Mouse (Mus musculus): ENCODE measurements at regions not wholly inside any gene's neighbourhood (a gene's known extent, or its start where the extent isn't known, plus 50 kb on each side); places are given as distances from the start of the nearest gene placed in this dataset.

DNA sequence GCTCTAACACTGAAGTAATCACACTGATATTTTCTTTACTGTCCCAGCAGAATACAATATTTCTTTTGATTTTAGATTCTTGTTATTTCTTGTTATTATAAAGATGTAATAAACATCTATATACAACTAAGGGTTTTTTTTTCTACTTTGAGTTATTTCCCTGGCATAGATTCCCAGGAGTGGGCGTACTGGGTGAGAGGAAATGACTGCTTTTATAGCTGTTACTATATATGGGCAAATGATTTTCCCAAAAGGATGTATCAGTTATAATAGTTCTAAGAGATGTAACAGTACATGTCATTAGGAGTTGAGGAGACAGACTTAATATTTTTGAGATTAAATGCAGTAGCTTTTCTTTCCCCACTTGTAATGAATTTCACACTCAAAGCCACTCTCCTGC is 109.6 kb downstream of the E030025P04Rik start:
- WGBS = 97% methylated on average over 1 of the region's 1 CpGs
- Histone ChIP-seq H3K9ac (replicated peaks) (no peak overlapping the region), H3K27ac (replicated peaks) (no peak overlapping the region), H3K4me3 (no peak overlapping the region), H3K36me3 (no peaks in the 10 kb centered on the region), H3K9me3 (no peaks in the 10 kb centered on the region), H3K4me2 (replicated peaks) (no peak overlapping the region), H3K27me3 (peaks cover 3% of the 10 kb centered on the region; the same call in 1 of the 2 replicates), H3K4me1 (peaks cover 26% of the 10 kb centered on the region; the same call in 1 of the 2 replicates)
- no peak for ATAC-seq (ENCODE audit: low FRiP score, low read depth)

- Histone ChIP-seq H3K9ac (replicated peaks) (no peak overlapping the region), H3K27me3 (peaks cover 3% of the 10 kb centered on the region; the same call in 1 of the 2 replicates), H3K4me2 (replicated peaks) (no peak overlapping the region), H3K4me3 (no peak overlapping the region), H3K4me1 (peaks cover 25% of the 10 kb centered on the region; the same call in 1 of the 2 replicates), H3K9me3 (no peaks in the 10 kb centered on the region), H3K36me3 (no peaks in the 10 kb centered on the region), H3K27ac (replicated peaks) (no peak overlapping the region)
- ATAC-seq (ENCODE audit: low FRiP score, low read depth) = no peak
- 63% methylated on average over 4 of the region's 4 CpGs for WGBS
Observed at GRCm38 (mm10) chr11:109034072-109034471, 110.1 kb downstream of the E030025P04Rik start.

GRCm38 (mm10) chr11:109032729-109033128 is 111.4 kb downstream of the E030025P04Rik start:
- Histone ChIP-seq H3K9ac (replicated peaks) (no peak overlapping the region), H3K36me3 (no peaks in the 10 kb centered on the region), H3K4me2 (replicated peaks) (no peak overlapping the region), H3K4me3 (no peak overlapping the region), H3K27ac (replicated peaks) (peak overlapping the region; percentile 61), H3K9me3 (no peaks in the 10 kb centered on the region), H3K27me3 (peaks cover 3% of the 10 kb centered on the region; the same call in 1 of the 2 replicates), H3K4me1 (peaks cover 25% of the 10 kb centered on the region; the same call in 1 of the 2 replicates)
- ATAC-seq (ENCODE audit: low FRiP score, low read depth) = peak; percentile 58; the same call in 1 of the 2 replicates
- WGBS = 19% methylated on average over 6 of the region's 6 CpGs

DNA sequence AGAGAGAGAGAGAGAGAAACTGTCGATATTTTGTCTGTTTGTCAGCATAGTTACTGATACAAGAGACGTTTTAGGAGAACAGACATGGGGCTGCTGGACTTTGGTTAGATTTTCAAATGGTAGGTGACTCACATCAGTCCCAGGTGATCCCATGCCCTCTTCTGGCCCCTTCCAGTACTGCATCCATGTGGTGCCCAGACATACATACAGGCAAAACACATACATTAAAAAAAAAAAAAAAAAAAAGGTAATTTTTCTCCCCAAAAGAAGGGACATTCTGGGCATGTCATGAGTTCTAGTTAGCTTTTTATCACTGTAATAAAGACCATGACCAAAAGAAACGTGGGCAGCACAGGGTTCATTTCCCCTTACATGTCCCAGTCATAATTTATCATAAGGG is 110.3 kb downstream of the Axin2 start:
- 31% methylated on average over 3 of the region's 3 CpGs for WGBS
- no peaks in the 10 kb centered on the region for H3K36me3 ChIP-seq
- H3K27me3 ChIP-seq = peaks cover 3% of the 10 kb centered on the region; the same call in 1 of the 2 replicates
- H3K4me3 ChIP-seq = no peak overlapping the region
- H3K4me2 ChIP-seq (replicated peaks) = no peak overlapping the region
- no peak overlapping the region for H3K9ac ChIP-seq (replicated peaks)
- H3K27ac ChIP-seq (replicated peaks) = no peak overlapping the region
- H3K4me1 ChIP-seq = peaks cover 25% of the 10 kb centered on the region; the same call in 1 of the 2 replicates
- no peaks in the 10 kb centered on the region for H3K9me3 ChIP-seq
- no peak for ATAC-seq (ENCODE audit: low FRiP score, low read depth)

GRCm38 (mm10) chr11:109029894-109030293 is 109.7 kb downstream of the Axin2 start:
- Histone ChIP-seq H3K4me1 (peaks cover 25% of the 10 kb centered on the region; the same call in 1 of the 2 replicates), H3K9me3 (no peaks in the 10 kb centered on the region), H3K36me3 (no peaks in the 10 kb centered on the region), H3K27ac (replicated peaks) (no peak overlapping the region), H3K4me2 (replicated peaks) (no peak overlapping the region), H3K27me3 (peaks cover 3% of the 10 kb centered on the region; the same call in 1 of the 2 replicates), H3K9ac (replicated peaks) (no peak overlapping the region), H3K4me3 (no peak overlapping the region)
- WGBS = 57% methylated on average over 7 of the region's 7 CpGs
- no peak for ATAC-seq (ENCODE audit: low FRiP score, low read depth)

- no peak for ATAC-seq (ENCODE audit: low FRiP score, low read depth)
- H3K27ac ChIP-seq (replicated peaks) = no peak overlapping the region
- H3K4me2 ChIP-seq (replicated peaks) = no peak overlapping the region
- WGBS = 83% methylated on average over 7 of the region's 7 CpGs
- H3K36me3 ChIP-seq = no peaks in the 10 kb centered on the region
- H3K9me3 ChIP-seq = no peaks in the 10 kb centered on the region
- no peaks in the 10 kb centered on the region for H3K4me1 ChIP-seq
- H3K9ac ChIP-seq (replicated peaks) = no peak overlapping the region
- no peaks in the 10 kb centered on the region for H3K27me3 ChIP-seq
- H3K4me3 ChIP-seq = no peak overlapping the region
Observed at GRCm38 (mm10) chr11:109014806-109015205, 94.7 kb downstream of the Axin2 start.

- Histone ChIP-seq H3K27me3 (no peaks in the 10 kb centered on the region), H3K9me3 (no peaks in the 10 kb centered on the region), H3K4me3 (no peak overlapping the region), H3K4me1 (no peaks in the 10 kb centered on the region), H3K36me3 (no peaks in the 10 kb centered on the region), H3K4me2 (replicated peaks) (no peak overlapping the region), H3K27ac (replicated peaks) (no peak overlapping the region), H3K9ac (replicated peaks) (no peak overlapping the region)
- no peak for ATAC-seq (ENCODE audit: low FRiP score, low read depth)
- WGBS = 94% methylated on average over 6 of the region's 6 CpGs
Observed at GRCm38 (mm10) chr11:109011161-109011560, 91.0 kb downstream of the Axin2 start.

DNA sequence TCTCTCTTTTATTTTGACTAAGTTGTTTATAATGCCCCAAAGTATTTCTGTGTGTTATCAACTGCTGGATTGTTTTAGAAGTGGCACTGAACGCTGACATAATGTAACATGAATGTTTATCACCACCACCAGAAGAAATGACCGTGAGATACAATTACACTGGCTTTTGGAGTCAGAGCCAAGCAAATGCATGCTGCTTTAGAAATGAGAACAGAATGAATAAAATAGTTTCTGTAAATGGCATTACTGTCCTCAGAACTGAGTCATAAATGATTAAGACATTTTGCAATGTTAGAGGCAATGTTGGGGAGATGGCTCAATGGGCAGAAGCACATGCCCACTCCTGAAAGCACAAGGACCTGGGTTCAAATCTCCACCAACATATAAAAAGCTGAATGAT is 88.7 kb downstream of the Axin2 start:
- Histone ChIP-seq H3K27ac (replicated peaks) (no peak overlapping the region), H3K27me3 (no peaks in the 10 kb centered on the region)
- no peak for ATAC-seq (ENCODE audit: low FRiP score, low read depth)

DNA sequence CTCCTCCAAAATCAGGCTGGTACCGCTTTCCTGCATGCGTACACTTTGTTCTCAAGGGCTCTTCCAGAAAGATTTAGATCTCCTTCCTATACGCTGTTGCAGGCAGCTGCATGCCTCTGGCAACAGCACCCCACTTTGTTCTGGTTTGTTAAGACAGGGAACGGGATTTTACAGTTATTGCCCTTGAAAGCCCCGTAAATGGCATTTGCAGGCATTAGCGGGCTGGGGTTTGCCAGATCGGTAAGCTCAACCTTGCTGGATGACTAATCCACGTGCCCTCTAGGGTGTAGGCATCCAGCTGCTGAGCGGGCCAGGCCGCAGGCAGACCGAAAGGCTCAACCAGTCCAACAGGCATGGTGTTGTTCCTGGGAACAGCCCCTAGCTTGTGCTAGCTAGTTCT is 85.5 kb downstream of the Axin2 start:
- Histone ChIP-seq H3K36me3 (no peaks in the 10 kb centered on the region), H3K9ac (replicated peaks) (no peak overlapping the region), H3K27me3 (no peaks in the 10 kb centered on the region), H3K27ac (replicated peaks) (no peak overlapping the region), H3K4me1 (no peaks in the 10 kb centered on the region), H3K4me2 (replicated peaks) (no peak overlapping the region), H3K4me3 (no peak overlapping the region), H3K9me3 (peaks cover 9% of the 10 kb centered on the region; the same call in 1 of the 2 replicates)
- ATAC-seq (ENCODE audit: low FRiP score, low read depth) = no peak
- 93% methylated on average over 11 of the region's 11 CpGs for WGBS

More for the DNA sequence above, 88.7 kb downstream of the Axin2 start:
- Histone ChIP-seq H3K4me3 (no peak overlapping the region), H3K36me3 (no peaks in the 10 kb centered on the region), H3K4me2 (replicated peaks) (no peak overlapping the region), H3K4me1 (no peaks in the 10 kb centered on the region), H3K9me3 (no peaks in the 10 kb centered on the region), H3K9ac (replicated peaks) (no peak overlapping the region)
- 92% methylated on average over 2 of the region's 2 CpGs for WGBS
